Mouse (Mus musculus): ENCODE measurements at regions not wholly inside any gene's neighbourhood (a gene's known extent, or its start where the extent isn't known, plus 50 kb on each side); places are given as distances from the start of the nearest gene placed in this dataset.

DNA sequence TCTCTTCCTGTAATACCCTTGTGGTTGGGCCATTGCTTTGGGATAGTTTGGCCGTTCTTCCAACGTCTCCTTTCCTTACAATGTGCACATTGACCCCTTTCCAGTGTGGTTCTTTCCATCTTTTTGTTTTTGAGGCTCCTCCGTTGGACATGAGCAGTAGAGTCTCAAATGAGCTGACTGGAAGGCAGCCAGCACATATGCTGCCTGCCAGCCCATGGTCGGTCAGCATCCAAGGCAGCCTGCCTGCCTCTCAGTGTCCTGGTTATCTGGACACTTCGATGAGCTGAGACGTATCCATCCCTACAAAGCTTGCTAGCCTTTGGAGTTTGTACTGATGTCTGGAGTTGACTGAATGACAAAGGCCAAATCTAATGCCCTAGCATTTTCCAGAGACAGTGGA, 102.1 kb downstream of the Nucb2 start:
- no peak for TF ChIP-seq CTCF (IDR thresholded peaks at IDR 0.05; ENCODE audit: control insufficient read depth, insufficient read depth, low read length)
- TF ChIP-seq POLR2A (IDR thresholded peaks at IDR 0.05; ENCODE audit: borderline replicate concordance, control insufficient read depth, low read depth, low read length): no peak
